Mouse (Mus musculus) T-cell, adult 2 months (primary cell): Measurements from ENCODE around the gene Aloxe3.
A peak's percentile ranks its signal among the peaks of the same experiment; 100 is the strongest.

ENCODE experiments used
- DNase-seq: peaks from one replicate; pipeline ENCODE4 v3.0.0; 2022; ENCODE audit warnings: low spot score

The Aloxe3 gene

DNA sequence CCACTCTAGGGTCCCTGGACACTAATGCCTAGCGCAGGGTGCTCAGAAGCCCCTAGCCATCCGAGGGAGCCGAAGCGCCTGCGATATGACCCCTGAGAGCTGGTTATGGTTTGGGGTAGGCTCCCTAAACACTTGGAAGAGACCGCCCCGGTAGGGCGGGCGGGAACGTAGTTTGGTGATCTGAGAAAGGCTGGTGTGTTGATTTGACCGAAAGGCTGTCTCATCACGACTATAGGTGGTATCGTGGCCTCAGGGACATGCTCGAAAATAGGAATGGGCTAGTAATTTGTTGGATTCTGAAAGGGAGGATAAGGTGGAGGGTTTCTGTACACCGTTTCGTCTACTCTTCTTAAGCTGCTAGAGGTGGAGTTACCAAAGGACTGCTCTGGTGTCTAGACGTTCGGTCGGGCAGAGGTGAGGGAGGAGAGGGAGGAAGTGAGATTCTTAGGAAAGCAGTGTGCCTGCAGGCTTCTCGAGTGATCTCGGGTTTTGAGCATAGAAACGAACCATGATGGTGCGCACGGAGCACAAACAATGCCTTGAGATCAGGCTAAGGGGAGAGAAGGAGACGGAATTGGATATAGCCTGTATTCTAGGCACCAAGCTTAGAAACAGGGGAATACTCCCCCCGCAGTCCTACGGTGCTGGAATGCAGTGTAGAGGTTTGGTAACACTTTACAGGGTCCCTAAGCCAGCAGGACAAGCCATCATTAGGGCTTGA lies 30.0 kb upstream of the Aloxe3 start:
- DNase-seq, result peak; percentile 74

DNA sequence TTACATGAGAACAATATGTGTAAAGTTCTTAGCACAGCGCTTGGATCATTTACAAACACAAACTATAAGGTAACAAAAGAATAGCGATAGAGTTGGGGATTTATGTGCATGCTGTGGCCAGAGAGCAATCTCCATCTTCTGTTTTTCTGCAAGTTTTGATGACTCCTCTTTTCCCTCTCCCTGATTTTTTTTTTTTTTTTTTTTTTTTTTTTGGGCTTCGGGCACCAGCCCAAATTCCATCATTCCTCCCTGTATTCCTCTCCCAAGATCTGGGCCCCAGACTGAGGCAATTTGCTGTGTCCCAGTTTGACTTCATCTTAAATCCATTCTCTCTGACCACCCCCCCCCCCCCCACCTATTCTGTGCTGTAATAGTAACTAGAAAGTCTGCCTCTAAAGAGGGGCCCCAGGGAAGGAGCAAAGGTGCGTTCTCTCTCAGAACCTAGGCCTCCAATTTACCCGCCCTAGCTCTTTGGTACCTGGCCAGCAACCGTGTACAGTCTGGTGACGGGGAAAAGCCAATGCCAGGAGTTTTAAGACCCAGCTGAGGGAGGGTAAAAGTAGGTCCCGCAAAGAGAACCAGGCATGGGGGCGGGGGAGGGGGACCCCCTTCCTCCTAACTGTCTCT lies 29.2 kb upstream of the Aloxe3 start:
- DNase-seq, result no peak

DNA sequence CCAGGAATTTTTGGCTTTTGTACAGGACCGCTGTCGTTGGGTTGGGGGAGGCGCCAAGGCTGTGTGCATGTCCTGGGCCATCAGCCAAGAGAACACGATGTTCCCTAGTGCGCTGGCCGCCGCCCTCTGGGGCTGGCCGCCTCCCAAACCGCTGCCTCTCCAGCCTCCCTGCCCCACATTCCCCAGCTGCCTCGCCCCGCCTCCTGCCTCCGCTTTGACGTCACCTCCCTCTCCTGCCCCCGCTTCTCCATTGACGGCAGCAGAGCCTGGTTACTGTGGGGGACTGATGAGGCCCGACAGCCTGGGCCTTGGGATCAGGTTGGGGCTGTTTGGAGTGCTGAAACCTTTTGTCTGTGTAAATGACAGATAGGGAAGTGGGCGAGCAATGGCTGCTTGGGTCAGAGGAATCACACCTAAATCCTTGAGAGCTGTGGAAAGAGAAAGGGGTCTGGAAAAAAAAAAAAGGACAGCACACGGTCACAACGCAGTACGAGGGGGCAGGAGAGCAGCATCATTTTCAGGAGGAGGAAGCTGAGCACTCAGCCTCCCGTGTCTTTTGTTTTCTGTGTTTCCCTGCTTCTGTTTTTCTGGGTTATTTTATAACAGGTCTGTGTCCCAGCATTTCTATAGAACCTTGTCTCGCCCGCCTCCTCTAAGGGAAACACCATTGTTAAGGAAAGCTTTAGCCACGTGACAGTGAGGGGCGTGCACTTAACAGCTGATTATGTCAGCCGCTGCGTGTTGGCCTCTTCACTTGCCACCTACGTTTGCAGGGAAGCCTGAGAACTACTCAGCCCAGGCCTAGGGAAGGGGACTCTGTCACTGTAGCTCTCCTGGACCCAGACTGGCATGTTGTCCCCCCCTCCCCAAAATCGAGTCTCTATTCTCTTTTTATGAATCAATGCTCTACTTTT lies 28.5 kb upstream of the Aloxe3 start:
- peak; percentile 94 for DNase-seq

DNA sequence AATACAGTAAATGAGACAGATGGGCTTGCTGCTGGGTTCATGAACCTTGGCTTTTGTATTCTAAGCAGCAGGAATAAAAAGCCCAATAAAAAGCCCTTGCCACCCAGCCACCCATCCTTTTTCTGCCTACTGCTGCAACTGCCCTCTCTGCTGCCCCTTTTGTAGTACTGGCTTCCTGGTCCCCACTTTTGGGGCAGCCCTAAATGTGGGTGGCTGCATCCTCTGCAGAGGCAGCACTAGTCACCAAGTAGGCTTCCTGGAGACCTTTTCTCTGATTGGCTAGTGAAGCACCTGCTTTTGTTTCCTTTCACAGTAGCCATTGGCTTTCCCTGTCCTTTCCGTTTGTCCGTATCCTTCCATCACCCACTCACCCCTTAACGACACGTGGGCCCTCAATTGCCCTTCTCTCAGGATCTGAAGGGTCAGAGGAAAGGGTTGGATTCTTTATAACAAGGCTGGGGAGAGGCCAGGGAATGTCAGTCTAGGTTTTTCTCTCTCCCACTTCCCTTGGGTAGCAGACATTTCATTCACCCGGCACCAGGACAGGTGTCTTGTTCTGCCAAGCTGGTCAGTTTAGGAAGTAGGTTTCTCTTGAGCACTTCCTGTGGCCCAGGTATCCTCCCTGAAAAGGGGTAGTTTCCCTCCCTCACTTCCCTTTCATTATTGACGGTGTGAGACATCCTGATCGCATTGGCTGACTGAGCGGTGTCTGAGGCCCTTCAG lies 27.5 kb upstream of the Aloxe3 start:
- DNase-seq, result peak; percentile 79

DNA sequence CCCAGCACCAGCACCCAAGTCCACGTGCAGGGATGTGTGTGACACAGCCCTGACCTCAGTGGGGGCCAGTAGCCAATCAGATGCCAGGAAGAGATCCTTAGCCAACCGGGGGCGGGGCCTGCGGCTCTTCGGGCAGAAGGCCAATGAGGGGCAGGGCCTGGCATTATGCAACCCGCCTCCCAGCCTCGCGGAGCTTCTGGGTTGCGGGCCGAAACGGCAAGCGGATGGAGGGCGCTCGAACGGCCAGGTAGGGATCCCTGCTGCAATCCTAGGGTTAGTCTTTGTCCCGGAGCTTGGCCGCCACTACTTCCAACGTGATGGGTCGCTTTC lies 27.0 kb upstream of the Aloxe3 start:
- peak; percentile 96 for DNase-seq

DNA sequence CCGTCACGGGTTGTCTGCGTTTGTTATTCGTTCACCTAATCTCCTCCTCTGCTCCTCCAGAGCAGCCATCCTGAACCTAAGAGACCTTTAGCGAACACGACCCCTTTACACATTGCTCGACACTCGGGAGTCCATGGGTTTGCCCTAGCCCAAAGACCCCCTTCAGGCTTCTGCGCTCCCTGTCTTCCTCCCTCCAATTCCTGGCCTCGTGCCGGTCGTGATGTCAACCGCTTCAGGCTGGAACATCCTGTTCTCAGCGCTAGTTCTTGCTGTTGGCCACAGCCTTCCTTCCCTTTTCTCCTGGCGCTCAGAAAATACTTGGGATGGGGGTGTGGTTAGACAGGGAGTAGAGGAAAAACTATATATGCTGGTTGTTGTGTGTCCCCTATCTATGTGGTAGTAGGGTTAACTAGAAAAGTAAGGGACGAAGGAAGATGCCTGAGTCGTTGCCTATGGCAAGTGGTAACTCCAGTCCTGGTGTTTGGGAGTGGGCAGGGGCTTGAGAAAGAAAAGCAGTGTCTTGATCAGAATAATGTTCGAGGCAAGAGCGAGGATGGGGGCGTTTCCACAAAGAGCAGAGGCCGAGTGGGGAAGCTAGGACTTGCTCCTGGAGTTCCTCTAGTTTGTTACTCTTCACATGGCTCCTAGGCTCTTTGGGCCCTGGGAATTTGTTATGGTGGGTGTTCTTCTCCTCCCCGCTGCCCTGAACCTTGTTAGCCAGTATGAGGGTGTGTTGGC lies 26.4 kb upstream of the Aloxe3 start:
- no peak for DNase-seq

DNA sequence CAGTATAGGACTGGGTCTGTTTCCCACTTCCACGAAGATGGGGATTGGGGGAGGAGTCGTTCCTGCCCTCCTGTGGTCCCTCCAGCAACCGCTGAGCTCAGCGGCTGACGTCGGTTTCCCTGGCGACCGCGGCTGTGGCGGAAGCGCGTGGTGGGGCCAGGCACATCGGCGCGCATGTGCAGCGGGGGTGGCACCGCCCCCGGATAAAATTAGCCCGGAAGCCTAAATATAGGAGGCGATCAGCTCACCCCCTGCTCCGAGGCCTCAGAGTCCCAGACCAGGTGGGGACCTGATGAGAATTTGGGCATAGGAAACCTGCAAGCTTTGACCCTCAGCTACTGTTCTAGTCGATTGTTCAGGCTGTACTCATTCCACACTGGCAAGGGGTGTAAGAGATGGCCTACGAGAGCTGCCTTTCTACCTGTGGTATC lies 25.8 kb upstream of the Aloxe3 start:
- DNase-seq, result peak; percentile 94

DNA sequence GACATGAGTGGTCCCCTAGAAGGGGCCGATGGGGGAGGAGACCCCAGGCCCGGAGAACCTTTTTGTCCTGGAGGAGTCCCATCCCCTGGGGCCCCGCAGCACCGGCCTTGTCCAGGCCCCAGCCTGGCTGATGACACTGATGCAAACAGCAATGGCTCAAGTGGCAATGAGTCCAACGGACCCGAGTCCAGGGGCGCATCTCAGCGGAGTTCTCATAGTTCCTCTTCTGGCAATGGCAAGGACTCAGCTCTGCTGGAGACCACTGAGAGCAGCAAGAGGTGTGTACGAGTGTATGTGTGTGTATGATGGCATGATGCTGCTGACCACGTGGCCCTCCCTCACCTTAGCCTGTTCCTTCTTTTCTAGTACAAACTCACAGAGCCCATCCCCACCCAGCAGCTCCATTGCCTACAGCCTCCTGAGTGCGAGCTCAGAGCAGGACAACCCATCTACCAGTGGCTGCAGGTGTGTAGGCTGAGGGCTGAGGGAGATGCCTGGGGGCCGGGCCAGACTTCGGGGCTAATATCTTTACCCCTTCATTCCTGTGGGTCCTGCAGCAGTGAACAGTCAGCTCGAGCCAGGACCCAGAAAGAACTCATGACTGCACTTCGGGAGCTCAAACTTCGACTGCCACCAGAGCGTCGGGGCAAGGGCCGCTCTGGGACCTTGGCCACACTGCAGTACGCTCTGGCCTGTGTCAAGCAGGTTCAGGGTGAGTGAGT lies 24.9 kb upstream of the Aloxe3 start:
- peak; percentile 12 for DNase-seq

DNA sequence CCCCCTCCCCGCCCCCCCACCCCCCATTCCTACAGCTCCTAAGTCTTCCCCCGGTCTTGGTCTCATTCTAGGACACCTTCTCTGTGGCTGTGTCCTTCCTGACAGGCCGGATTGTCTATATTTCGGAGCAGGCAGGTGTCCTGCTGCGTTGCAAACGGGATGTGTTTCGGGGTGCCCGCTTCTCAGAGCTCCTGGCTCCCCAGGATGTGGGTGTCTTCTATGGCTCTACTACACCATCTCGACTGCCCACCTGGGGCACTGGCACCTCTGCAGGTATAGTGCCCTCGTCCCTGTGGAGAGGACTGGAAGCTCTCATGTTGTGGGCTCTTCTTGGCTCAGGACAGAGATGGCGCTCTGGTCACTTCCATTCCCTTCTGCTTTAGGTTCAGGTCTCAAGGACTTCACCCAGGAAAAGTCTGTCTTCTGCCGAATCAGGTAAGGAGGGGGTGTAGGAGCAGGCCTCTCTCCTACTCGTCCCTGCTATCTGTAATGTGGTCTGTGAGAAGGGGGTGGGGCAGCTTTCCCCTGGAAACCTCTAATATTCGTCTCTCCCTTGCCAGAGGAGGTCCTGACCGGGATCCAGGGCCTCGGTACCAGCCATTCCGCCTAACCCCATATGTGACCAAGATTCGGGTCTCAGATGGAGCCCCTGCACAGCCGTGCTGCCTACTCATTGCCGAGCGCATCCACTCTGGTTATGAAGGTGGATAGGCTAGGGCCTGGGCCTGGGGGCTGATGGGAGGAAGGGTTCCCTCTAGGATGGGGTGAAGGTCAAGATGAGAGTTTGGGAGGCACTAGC lies 23.9 kb upstream of the Aloxe3 start:
- DNase-seq, result no peak

DNA sequence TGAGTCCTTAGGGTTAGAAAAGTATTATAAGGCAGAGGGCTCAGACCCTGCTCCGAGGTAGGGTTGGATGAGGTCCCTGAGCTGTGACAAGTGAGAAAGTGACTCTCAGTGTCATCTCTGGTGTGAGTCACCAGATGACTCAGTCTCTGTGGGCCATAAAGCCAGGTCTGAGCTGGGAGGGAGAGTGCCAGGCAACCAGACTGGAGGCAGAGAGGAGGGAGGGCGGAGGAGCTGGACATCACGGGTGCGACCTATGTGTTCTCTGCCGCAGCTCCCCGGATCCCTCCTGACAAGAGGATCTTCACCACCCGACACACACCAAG lies 23.3 kb upstream of the Aloxe3 start:
- DNase-seq, result no peak

DNA sequence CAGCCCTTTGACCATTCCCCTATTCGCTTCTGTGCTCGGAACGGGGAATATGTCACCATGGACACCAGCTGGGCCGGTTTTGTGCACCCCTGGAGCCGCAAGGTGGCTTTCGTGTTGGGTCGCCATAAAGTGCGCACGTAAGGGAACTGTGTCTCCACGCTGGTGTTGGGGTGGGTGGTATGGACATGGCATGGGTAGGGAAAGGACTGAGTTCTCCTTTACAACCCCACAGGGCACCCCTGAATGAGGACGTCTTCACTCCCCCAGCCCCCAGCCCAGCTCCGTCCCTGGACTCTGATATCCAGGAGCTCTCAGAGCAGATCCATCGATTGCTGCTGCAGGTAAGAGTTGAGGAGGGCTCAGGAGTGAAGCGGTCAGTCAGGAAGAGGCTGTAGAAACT lies 22.6 kb upstream of the Aloxe3 start:
- no peak for DNase-seq

DNA sequence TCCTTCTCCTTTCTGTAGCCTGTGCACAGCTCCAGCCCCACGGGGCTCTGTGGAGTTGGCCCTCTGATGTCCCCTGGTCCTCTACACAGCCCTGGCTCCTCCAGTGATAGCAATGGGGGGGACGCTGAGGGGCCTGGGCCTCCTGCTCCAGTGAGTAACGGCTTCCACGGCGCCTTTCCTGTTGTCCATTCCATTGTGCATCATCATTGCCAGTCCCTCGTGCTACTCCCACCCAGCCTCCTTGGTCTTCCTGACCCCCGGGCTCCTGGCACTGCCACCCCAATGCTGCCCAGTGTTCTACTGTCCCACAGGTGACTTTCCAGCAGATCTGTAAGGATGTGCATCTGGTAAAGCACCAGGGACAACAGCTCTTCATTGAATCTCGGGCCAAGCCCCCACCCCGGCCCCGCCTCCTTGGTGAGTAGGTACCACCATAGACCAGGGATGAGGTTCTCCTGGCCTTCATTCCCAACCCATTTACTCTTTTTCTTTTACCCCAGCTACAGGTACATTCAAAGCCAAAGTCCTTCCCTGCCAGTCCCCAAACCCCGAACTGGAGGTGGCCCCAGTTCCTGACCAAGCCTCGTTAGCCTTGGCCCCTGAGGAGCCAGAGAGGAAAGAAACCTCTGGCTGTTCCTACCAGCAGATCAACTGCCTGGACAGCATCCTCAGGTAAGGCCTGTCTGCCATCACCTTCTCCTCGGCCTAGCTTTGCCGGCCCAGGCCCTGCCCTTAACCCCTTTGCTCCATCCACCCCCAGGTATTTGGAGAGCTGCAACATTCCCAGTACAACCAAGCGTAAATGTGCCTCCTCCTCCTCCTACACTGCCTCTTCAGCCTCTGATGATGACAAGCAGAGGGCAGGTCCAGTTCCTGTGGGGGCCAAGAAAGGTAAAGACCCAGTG lies 21.9 kb upstream of the Aloxe3 start:
- DNase-seq, result no peak

DNA sequence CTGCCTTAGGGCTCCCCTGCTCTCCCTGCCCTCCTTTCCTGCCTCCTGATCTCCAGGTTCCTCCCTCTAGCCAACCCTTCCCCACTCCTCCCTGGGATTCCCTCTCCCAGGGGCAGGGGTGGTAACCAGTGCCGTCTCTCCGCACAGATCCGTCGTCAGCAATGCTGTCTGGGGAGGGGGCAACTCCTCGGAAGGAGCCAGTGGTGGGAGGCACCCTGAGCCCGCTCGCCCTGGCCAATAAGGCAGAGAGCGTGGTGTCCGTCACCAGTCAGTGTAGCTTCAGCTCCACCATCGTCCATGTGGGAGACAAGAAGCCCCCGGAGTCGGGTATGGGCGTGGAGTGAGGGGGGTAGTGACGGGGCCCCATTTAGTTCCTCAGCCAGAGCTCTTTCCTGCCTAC lies 21.2 kb upstream of the Aloxe3 start:
- DNase-seq, result no peak

DNA sequence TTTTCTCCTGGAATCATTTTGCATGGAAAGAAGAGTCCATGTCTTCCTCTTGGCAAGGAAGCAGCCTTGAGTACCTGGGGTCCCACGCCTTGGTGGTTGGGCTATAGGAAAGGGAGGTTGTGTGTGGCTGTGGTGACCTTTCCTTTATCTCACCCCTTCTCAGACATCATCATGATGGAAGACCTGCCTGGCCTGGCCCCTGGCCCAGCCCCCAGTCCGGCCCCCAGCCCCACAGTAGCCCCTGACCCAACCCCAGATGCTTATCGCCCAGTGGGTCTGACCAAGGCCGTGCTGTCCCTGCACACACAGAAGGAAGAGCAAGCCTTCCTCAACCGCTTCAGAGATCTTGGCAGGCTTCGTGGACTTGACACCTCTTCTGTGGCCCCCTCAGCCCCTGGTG lies 20.5 kb upstream of the Aloxe3 start:
- no peak for DNase-seq

DNA sequence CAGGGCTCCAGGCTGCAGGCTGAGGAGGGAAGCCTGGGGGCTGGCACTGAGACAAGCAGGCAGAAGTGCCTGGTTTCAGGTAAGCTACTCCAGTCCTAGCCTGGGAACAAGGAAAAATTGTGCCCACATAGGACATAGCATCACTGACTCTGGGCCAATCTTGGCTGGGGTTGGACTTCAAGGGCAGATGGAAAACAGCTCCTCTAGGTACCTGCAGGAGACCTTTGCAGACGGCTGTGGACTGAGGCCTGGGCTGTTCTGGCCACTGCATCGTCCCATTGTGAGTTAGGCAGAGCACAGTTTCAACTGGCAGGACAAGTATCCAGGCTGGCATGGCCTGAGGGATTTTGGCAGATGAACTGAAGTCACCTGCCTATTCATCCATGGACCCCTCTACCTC lies 19.9 kb upstream of the Aloxe3 start:
- peak; percentile 3 for DNase-seq

DNA sequence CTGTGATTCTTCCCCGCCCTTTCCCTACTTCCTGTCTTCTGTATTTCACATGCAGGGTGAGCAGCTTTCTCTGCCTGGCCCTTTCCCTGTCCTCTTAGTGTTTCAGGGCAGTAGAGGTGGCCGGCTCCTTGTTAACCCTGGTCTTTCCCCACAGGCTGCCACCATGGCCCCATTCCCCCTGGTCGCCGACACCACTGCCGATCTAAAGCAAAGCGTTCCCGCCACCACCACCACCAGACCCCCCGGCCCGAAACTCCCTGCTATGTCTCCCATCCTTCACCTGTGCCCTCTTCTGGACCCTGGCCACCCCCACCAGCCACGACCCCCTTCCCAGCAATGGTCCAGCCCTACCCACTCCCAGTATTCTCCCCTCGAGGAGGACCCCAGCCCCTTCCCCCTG lies 19.4 kb upstream of the Aloxe3 start:
- no peak for DNase-seq

DNA sequence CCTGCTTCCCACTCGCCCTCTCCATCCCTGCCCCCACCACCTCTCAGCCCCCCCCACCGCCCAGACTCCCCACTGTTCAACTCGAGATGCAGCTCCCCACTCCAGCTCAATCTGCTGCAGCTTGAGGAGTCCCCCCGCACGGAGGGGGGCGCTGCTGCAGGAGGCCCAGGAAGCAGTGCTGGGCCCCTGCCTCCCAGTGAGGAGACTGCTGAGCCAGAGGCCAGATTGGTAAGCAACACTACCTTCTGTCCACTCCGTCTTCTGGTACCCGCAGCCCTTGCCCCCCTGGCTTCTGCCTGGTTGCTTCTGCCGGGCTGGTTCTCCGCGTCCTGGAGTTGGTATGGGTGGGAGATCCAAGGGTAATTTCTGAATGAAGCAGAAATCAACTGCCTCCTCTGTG lies 18.9 kb upstream of the Aloxe3 start:
- DNase-seq, result peak; percentile 17

DNA sequence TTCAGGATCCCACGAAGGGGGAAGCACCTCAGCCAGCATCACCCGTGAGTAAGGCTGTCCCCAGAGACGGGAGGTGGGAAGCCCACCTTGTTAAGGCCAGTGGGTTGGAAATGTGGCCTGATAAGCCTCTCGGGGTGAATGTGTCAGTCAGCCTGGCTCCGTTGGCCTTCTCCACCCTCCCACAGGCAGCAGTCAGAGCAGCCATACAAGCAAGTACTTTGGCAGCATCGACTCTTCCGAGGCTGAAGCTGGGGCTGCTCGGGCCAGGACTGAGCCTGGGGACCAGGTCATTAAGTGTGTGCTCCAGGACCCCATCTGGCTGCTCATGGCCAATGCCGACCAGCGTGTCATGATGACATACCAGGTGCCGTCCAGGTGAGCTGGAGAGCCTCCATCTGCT lies 18.0 kb upstream of the Aloxe3 start:
- peak; percentile 13 for DNase-seq

DNA sequence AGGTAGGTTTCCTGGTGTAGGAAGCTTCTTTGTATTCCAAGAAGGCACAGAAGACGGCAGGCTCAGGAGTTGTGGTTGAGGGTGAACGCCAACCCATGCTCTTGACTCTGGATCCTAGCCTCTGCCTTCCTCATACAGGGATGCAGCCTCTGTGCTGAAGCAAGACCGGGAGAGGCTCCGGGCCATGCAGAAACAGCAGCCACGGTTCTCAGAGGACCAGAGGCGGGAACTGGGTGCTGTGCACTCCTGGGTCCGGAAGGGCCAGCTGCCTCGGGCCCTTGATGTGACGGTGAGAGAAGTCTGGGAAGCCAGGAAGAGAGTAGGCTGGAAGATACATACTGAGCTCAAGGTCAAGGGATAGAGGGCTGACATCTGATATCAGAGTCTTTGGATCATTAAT lies 17.5 kb upstream of the Aloxe3 start:
- no peak for DNase-seq
